Mouse (Mus musculus) embryonic fibroblast, embryonic 13.5 days (primary cell): ENCODE measurements around the gene Rpp38.

Experiments used
- CTCF ChIP-seq: IDR thresholded peaks from 2 replicates; pipeline ENCODE4 v1.5.1; 2011; ENCODE audit warnings: mild to moderate bottlenecking, control low read depth, low read length, moderate library complexity, borderline replicate concordance; ENCODE audit not compliant: insufficient read depth
- POLR2A ChIP-seq: IDR thresholded peaks from 2 replicates; pipeline ENCODE4 v1.6.1; 2011; ENCODE audit warnings: low read depth, mild to moderate bottlenecking, control low read depth, low read length, moderate library complexity

DNA sequence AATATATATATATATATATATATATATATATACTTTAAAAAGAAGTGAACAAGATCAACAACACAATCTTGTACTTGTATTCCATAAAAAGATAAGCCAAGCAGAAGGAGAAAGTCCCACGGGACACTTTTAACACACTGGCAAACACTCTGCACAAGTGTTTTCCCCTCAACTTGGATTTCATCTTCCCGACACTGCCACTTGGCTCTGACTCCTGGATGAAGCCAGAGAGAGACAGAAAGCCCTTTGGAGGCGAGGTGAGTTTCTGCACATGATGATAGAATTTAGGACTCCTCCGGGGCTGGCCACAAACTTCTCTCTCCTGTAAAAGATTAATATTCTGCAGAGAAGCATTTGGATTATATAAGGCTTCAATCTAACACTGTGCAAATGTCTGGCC lies 51.1 kb downstream of the Rpp38 start:
- no peak for TF ChIP-seq CTCF
- no peak for TF ChIP-seq POLR2A
